Mouse (Mus musculus): Measurements from ENCODE around the gene Olfr688. TPM values are rescaled to one million over a fixed set of nuclear protein-coding genes. Genes with fewer than 3 reads are reported as not detected.

Olfr688 gene
- polyA plus RNA-seq (2012; ENCODE audit: insufficient read depth, insufficient read length, missing spikeins): not detected in 2 replicates

- H3K4me1 ChIP-seq (ENCODE audit: control insufficient read depth, insufficient read depth, insufficient read length, low read length): no peaks in the 10 kb centered on the region
- no peak within 1 kb of the TSS for H3K27ac ChIP-seq (replicated peaks; ENCODE audit: low read depth, low read length)
- H3K4me3 ChIP-seq (ENCODE audit: insufficient read depth, low read depth, low read length): no peak within 1 kb of the TSS
Observed at GRCm38 (mm10) chr7:105287795-105288194, at the start of gene Olfr688. TSS of gene Olfr688 (plus strand) at chr7:105288095.

GRCm38 (mm10) chr7:105247671-105248070, 40.2 kb upstream of the Olfr688 start:
- peaks cover 4% of the 10 kb centered on the region for H3K4me1 ChIP-seq (ENCODE audit: control insufficient read depth, insufficient read depth, insufficient read length, low read length)
- H3K4me3 ChIP-seq (ENCODE audit: insufficient read depth, low read depth, low read length): no peak overlapping the region
- H3K27ac ChIP-seq (replicated peaks; ENCODE audit: low read depth, low read length): no peak overlapping the region

DNA sequence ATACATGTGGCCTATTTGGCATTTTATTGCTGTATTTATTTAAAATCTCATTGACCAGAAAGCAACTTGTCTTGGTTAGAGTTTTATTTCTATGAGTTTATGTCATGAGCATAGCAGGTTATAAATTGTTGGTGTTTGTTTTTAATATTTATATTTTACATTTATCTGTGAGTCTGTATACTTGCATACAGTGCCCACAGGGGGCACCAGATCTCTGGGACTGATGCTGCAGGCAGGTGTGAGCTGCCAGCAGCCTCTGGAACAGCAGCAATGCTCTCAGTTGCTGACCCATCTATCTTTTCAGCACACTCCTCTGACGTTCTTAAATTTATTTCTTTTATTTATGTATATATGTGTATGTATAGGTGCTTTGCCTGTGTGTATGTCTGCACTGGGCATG, 39.7 kb upstream of the Olfr688 start:
- Histone ChIP-seq H3K27ac (replicated peaks; ENCODE audit: low read depth, low read length) (no peak overlapping the region), H3K4me3 (ENCODE audit: insufficient read depth, low read depth, low read length) (no peak overlapping the region), H3K4me1 (ENCODE audit: control insufficient read depth, insufficient read depth, insufficient read length, low read length) (peaks cover 4% of the 10 kb centered on the region)

DNA sequence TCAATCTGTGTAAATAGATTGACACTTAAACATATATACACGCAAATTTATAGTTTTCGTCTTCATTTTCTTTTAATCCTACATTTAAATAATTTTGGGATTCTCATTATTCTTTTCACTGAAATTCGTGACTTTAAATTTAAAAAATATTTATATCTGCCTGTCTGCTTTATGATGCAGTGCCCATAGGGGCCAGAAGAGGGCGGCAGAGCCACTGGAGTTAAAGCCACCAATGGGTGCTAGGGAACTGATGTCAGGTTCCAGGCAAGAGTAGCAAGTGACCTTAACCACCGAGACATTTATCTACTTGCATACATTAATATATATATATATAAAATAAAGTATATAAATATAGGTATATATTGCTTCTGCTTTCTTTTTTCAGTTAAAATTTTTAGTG, 31.2 kb upstream of the Olfr688 start:
- Histone ChIP-seq H3K4me3 (ENCODE audit: insufficient read depth, low read depth, low read length) (no peak overlapping the region), H3K4me1 (ENCODE audit: control insufficient read depth, insufficient read depth, insufficient read length, low read length) (no peaks in the 10 kb centered on the region), H3K27ac (replicated peaks; ENCODE audit: low read depth, low read length) (no peak overlapping the region)

- Histone ChIP-seq H3K4me1 (ENCODE audit: control insufficient read depth, insufficient read depth, insufficient read length, low read length) (no peaks in the 10 kb centered on the region), H3K4me3 (ENCODE audit: insufficient read depth, low read depth, low read length) (no peak overlapping the region), H3K27ac (replicated peaks; ENCODE audit: low read depth, low read length) (no peak overlapping the region)
Observed at GRCm38 (mm10) chr7:105272426-105272825, 15.5 kb upstream of the Olfr688 start.

GRCm38 (mm10) chr7:105290051-105290450, 2.2 kb downstream of the Olfr688 start:
- H3K27ac ChIP-seq (replicated peaks; ENCODE audit: low read depth, low read length): no peak overlapping the region
- H3K4me1 ChIP-seq (ENCODE audit: control insufficient read depth, insufficient read depth, insufficient read length, low read length): no peaks in the 10 kb centered on the region
- H3K4me3 ChIP-seq (ENCODE audit: insufficient read depth, low read depth, low read length): no peak overlapping the region

GRCm38 (mm10) chr7:105310865-105311264, 23.0 kb downstream of the Olfr688 start, which contains the start of gene Olfr689:
TSS of gene Olfr689 (plus strand) at chr7:105311165.
- H3K4me3 ChIP-seq (ENCODE audit: insufficient read depth, low read depth, low read length): no peak within 1 kb of the TSS
- no peak within 1 kb of the TSS for H3K27ac ChIP-seq (replicated peaks; ENCODE audit: low read depth, low read length)
- H3K4me1 ChIP-seq (ENCODE audit: control insufficient read depth, insufficient read depth, insufficient read length, low read length): no peaks in the 10 kb centered on the region

DNA sequence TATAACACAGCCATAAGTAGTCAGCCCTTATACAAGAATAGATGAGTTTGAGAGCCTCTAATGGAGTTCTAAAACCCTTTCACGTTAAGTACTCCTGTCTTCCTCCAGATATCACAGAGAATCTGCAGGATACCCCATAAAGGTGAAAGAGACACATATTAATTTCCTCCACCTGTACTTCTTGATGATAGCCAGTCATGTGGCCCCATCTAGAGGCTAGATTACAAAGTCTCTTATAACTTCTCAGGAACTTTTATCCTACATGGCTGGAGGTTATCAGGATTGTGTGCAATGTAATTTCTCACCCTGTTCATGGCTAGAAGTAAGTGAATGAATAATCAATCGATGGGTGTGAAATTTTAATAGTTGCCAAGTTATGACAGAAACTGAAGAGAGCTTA, 37.4 kb downstream of the Olfr688 start:
- no peak overlapping the region for H3K4me3 ChIP-seq (ENCODE audit: insufficient read depth, low read depth, low read length)
- no peak overlapping the region for H3K27ac ChIP-seq (replicated peaks; ENCODE audit: low read depth, low read length)
- H3K4me1 ChIP-seq (ENCODE audit: control insufficient read depth, insufficient read depth, insufficient read length, low read length): no peaks in the 10 kb centered on the region

DNA sequence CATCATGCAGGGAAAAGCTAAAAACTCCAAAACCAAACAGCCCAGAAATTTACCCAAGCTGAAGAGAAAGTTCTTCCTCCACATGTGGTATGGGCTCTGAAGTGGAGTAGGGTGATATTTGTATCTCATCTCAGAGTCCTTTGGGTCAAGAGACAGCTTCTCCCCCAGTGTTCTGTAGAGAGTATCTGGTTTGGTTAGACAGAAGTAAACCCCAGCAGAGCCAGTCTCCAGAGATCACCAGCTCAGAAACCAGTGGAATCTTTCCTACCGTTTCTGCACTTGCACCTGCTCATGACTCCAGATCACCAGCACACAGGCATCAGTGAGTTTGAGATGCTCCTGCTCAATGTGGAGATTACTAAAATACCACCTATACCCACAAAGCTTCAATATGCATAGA, 46.1 kb downstream of the Olfr688 start, which contains the start of gene Olfr690:
TSS of gene Olfr690 (minus strand) at position 101 of the 400 bp plus-strand sequence.
- Histone ChIP-seq H3K4me1 (ENCODE audit: control insufficient read depth, insufficient read depth, insufficient read length, low read length) (no peaks in the 10 kb centered on the region), H3K27ac (replicated peaks; ENCODE audit: low read depth, low read length) (no peak within 1 kb of the TSS), H3K4me3 (ENCODE audit: insufficient read depth, low read depth, low read length) (no peak within 1 kb of the TSS)

Other genes starting within 250 kb of the Olfr688 start
- not detected in 2 replicates for gene Olfr677, start 236.7 kb upstream of the Olfr688 start, polyA plus RNA-seq (2012; ENCODE audit: insufficient read depth, insufficient read length, missing spikeins)
- not detected in 2 replicates for gene Olfr678, start 223.6 kb upstream of the Olfr688 start, polyA plus RNA-seq (2012; ENCODE audit: insufficient read depth, insufficient read length, missing spikeins)
- gene Olfr679, start 206.9 kb upstream of the Olfr688 start, polyA plus RNA-seq (2012; ENCODE audit: insufficient read depth, insufficient read length, missing spikeins): not detected in 2 replicates
- gene Olfr680-ps1, start 195.3 kb upstream of the Olfr688 start, polyA plus RNA-seq (2012; ENCODE audit: insufficient read depth, insufficient read length, missing spikeins): not detected in 2 replicates
- not detected in 2 replicates for gene Olfr681, start 171.3 kb upstream of the Olfr688 start, polyA plus RNA-seq (2012; ENCODE audit: insufficient read depth, insufficient read length, missing spikeins)
- not detected in 2 replicates for gene Olfr683, start 141.1 kb upstream of the Olfr688 start, polyA plus RNA-seq (2012; ENCODE audit: insufficient read depth, insufficient read length, missing spikeins)
- not detected in 2 replicates for gene Olfr684, start 124.4 kb upstream of the Olfr688 start, polyA plus RNA-seq (2012; ENCODE audit: insufficient read depth, insufficient read length, missing spikeins)
- gene Olfr685, start 102.1 kb upstream of the Olfr688 start, polyA plus RNA-seq (2012; ENCODE audit: insufficient read depth, insufficient read length, missing spikeins): not detected in 2 replicates
- not detected in 2 replicates for gene Olfr686, start 80.6 kb upstream of the Olfr688 start, polyA plus RNA-seq (2012; ENCODE audit: insufficient read depth, insufficient read length, missing spikeins)
- not detected in 2 replicates for gene Olfr689, start 23.1 kb downstream of the Olfr688 start, polyA plus RNA-seq (2012; ENCODE audit: insufficient read depth, insufficient read length, missing spikeins)
- gene Olfr690, start 46.0 kb downstream of the Olfr688 start, polyA plus RNA-seq (2012; ENCODE audit: insufficient read depth, insufficient read length, missing spikeins): not detected in 2 replicates
- not detected in 2 replicates for gene Olfr691, start 54.2 kb downstream of the Olfr688 start, polyA plus RNA-seq (2012; ENCODE audit: insufficient read depth, insufficient read length, missing spikeins)
- not detected in 2 replicates for gene Olfr692, start 80.1 kb downstream of the Olfr688 start, polyA plus RNA-seq (2012; ENCODE audit: insufficient read depth, insufficient read length, missing spikeins)
- gene Gm5901, start 86.9 kb downstream of the Olfr688 start, polyA plus RNA-seq (2012; ENCODE audit: insufficient read depth, insufficient read length, missing spikeins): not detected in 2 replicates
- gene Fam160a2, start 112.0 kb downstream of the Olfr688 start, polyA plus RNA-seq (2012; ENCODE audit: insufficient read depth, insufficient read length, missing spikeins): 13.1 and 14.5 TPM in 2 replicates
- gene Cnga4, start 116.5 kb downstream of the Olfr688 start, polyA plus RNA-seq (2012; ENCODE audit: insufficient read depth, insufficient read length, missing spikeins): not detected in 2 replicates
- not detected in 2 replicates for gene Cckbr, start 137.6 kb downstream of the Olfr688 start, polyA plus RNA-seq (2012; ENCODE audit: insufficient read depth, insufficient read length, missing spikeins)
- gene Cavin3, start 194.2 kb downstream of the Olfr688 start, polyA plus RNA-seq (2012; ENCODE audit: insufficient read depth, insufficient read length, missing spikeins): 26.8 and 32.1 TPM in 2 replicates

Data from brown adipose tissue, adult 24 weeks (tissue).